Mouse (Mus musculus) thymus, adult 2 months (tissue): ENCODE data around the gene Rhot1.

Experiments used
- CTCF ChIP-seq: fragments of 200-500 bp; IDR thresholded peaks from 2 replicates; pipeline ENCODE4 v1.5.1; 2012; ENCODE audit warnings: mild to moderate bottlenecking, control low read depth, low read length, moderate library complexity, borderline replicate concordance; ENCODE audit not compliant: control insufficient read depth, poor library complexity, insufficient read depth; ENCODE audit errors: extremely low read depth
- POLR2A ChIP-seq: fragments of 200-500 bp; IDR thresholded peaks from 2 replicates; pipeline ENCODE4 v1.6.1; 2012; ENCODE audit warnings: mild to moderate bottlenecking, low read length, control low read depth, moderate library complexity; ENCODE audit not compliant: control insufficient read depth, poor library complexity, insufficient read depth; ENCODE audit errors: extremely low read depth

DNA sequence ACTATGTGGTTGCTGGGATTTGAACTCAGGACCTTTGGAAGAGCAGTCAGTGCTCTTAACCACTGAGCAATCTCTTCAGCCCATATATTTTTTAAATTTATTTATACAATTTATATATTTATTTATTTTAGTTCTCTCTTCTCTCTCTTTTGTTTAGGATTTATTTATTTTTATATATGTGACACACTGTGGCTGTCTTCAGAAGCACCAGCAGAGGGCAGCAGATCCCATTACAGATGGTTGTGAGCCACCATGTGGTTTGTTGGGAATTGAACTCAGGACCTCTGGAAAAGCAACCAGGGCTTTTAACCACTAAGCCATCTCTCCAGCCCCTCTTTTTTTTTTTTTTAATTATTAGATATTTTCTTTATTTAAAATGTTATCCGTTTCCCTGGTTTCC is 8.5 kb upstream of the Rhot1 start:
- TF ChIP-seq CTCF (no peak), POLR2A (no peak)
